Mouse (Mus musculus) stomach, embryonic 14.5 days (tissue): ENCODE data around the gene Man2b1. TPM values are rescaled to one million over a fixed set of nuclear protein-coding genes. Genes with fewer than 3 reads are reported as not detected.

Experiments
- ATAC-seq: fragments of 200-750 bp; cut with Nextera tagmentation; 2 replicates; pipeline ENCODE4 v1.8.0; 2017; ENCODE audit warnings: low read depth, moderate TSS enrichment; ENCODE audit not compliant: insufficient number of reproducible peaks, insufficient read depth, low FRiP score
- H3K27ac ChIP-seq: fragments of 300-500 bp; sonication (generic); 2 replicates; pipeline ENCODE4 v1.5.1; 2014; ENCODE audit warnings: mild to moderate bottlenecking, low read length, moderate library complexity, mixed read lengths
- H3K27me3 ChIP-seq: fragments of 300-500 bp; sonication (generic); 2 replicates; pipeline ENCODE4 v1.6.1; 2014; ENCODE audit warnings: low read length, control low read depth, mixed read lengths; ENCODE audit not compliant: control insufficient read depth, insufficient read depth
- H3K36me3 ChIP-seq: fragments of 300-500 bp; sonication (generic); 2 replicates; pipeline ENCODE4 v1.6.1; 2014; ENCODE audit warnings: mild to moderate bottlenecking, control low read depth, low read length, moderate library complexity, mixed read lengths; ENCODE audit not compliant: control insufficient read depth, insufficient read depth
- H3K4me1 ChIP-seq: fragments of 300-500 bp; sonication (generic); 2 replicates; pipeline ENCODE4 v1.6.1; 2014; ENCODE audit warnings: low read length, control low read depth, mixed read lengths; ENCODE audit not compliant: control insufficient read depth, insufficient read depth
- H3K4me2 ChIP-seq: fragments of 300-500 bp; sonication (generic); replicated peaks from 2 replicates; pipeline ENCODE4 v1.6.1; 2014; ENCODE audit warnings: low read depth, low read length, control low read depth
- H3K4me3 ChIP-seq: fragments of 300-500 bp; sonication (generic); 2 replicates; pipeline ENCODE4 v1.5.1; 2014; ENCODE audit warnings: low read depth, low read length, control low read depth
- H3K9ac ChIP-seq: fragments of 300-500 bp; sonication (generic); replicated peaks from 2 replicates; pipeline ENCODE4 v1.6.1; 2014; ENCODE audit warnings: low read depth, mild to moderate bottlenecking, control low read depth, low read length, moderate library complexity, mixed read lengths
- H3K9me3 ChIP-seq: fragments of 300-500 bp; sonication (generic); 2 replicates; pipeline ENCODE4 v1.6.1; 2016; ENCODE audit warnings: low read depth, low read length, control low read depth; ENCODE audit not compliant: control insufficient read depth
- WGBS: fragments of 180-500 bp; shearing (Covaris S2); extraction: QIAGEN DNeasy Blood & Tissue Kit; methylation state at CpG from one replicate; pipeline ENCODE4 v1.1.7; 2014; 5-methylcytosine and 5-hydroxymethylcytosine counted together
- polyA plus RNA-seq: library from polyadenylated mRNA; unstranded; fragments of >200 nt; fragmentation: Nextera tagmentation; extraction: Ambion mirVana; gene quantifications from 2 replicates; pipeline ENCODE4 v1.2.1, GENCODE M21; 2014

The Man2b1 gene
- polyA plus RNA-seq, 1 experiment from 2014 or later = 41.5 TPM

DNA sequence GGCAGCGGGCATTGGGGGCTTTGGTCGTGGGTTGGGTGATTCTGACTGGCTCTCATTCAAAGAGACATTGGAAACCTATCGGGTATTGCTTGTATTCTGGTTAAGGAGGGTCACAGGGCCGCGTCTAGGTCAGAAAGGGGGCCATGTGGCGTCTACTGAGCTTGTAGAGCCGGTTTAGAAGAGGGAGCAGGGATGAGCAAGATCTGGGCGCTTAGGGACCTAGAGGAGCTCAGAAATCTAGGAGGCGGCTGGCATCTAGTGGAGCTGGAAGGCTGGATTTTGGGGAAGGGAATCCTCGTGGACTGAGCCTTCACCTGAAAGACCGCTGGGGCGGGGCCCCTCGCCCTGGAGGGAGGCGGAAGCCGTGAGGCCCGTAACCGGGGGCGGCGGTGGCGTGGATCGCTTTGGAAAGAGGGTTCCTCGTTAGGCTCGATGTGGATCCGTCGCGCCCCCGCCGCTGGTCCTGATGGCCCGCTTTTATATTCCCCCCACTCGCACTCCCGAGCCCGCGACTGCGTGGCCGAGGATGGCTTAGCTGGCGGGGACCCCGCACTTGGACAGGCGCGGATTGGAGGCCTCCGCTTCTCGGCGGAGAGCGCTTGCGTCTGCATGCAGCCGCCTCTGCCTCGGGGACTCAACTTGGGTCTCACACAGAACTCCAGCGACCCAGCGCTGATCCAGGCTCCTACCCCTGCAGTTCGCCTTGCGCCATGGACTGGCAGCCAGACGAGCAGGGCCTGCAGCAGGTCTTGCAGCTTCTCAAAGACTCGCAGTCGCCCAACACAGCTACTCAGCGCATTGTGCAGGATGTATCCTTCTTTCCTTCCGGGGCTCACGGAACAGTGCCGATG is 45.2 kb upstream of the Man2b1 start:
- Histone ChIP-seq H3K27ac (peak overlapping the region; percentile 99), H3K4me3 (peak overlapping the region; percentile 84), H3K4me1 (peaks cover 17% of the 10 kb centered on the region), H3K27me3 (no peaks in the 10 kb centered on the region), H3K36me3 (peaks cover 27% of the 10 kb centered on the region), H3K9ac (peak overlapping the region; percentile 87), H3K9me3 (no peaks in the 10 kb centered on the region), H3K4me2 (peak overlapping the region; percentile 86)
- ATAC-seq = no peak; the same call in 1 of the 2 replicates
- WGBS = under 1% methylated on average over 54 of the region's 57 CpGs

GRCm38 (mm10) chr8:85043619-85044018 is 39.5 kb upstream of the Man2b1 start:
- Histone ChIP-seq H3K4me1 (peaks cover 5% of the 10 kb centered on the region; the same call in 1 of the 2 replicates), H3K9ac (no peak overlapping the region), H3K27ac (no peak overlapping the region), H3K4me3 (no peak overlapping the region), H3K4me2 (no peak overlapping the region), H3K9me3 (no peaks in the 10 kb centered on the region), H3K27me3 (no peaks in the 10 kb centered on the region), H3K36me3 (peaks cover 71% of the 10 kb centered on the region)
- ATAC-seq = no peak
- 92% methylated on average over 6 of the region's 6 CpGs for WGBS

DNA sequence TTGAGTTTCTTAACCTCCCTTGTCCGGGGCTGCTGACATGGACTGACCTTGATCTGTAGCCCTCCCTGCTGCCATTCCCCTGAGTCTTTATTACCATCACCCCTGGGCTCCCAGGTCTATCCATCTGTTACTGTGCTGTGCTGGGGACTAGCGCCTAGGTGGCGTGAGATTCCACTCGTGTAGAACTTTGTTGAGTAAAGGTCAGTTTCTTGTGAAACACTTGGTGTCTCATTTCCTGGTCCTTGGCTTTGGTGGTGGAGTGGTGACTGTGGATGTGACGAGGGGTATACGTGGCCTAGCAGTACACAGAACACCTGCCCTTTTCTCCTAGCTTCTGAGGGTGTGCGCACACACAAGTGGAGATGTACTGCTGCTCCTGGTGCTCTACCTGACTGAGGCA is 25.7 kb upstream of the Man2b1 start:
- Histone ChIP-seq H3K27me3 (no peaks in the 10 kb centered on the region), H3K27ac (no peak overlapping the region), H3K4me3 (no peak overlapping the region), H3K9ac (no peak overlapping the region), H3K4me2 (no peak overlapping the region), H3K9me3 (no peaks in the 10 kb centered on the region), H3K36me3 (peaks cover 46% of the 10 kb centered on the region), H3K4me1 (no peaks in the 10 kb centered on the region)
- 86% methylated on average over 7 of the region's 7 CpGs for WGBS
- no peak for ATAC-seq

- Histone ChIP-seq H3K4me2 (peak within 1 kb of the TSS; percentile 92), H3K9me3 (no peaks in the 10 kb centered on the region), H3K4me3 (peak within 1 kb of the TSS; percentile 82), H3K27ac (no peak within 1 kb of the TSS), H3K4me1 (no peaks in the 10 kb centered on the region), H3K27me3 (no peaks in the 10 kb centered on the region), H3K9ac (peak within 1 kb of the TSS; percentile 60; the same call in 1 of the 2 replicates), H3K36me3 (peaks cover 19% of the 10 kb centered on the region)
- ATAC-seq = peak; percentile 88
- WGBS = under 1% methylated on average over 52 of the region's 53 CpGs
Observed at GRCm38 (mm10) chr8:85059879-85060616, 23.0 kb upstream of the Man2b1 start, which contains the start of gene Fbxw9. Gene Fbxw9 (plus strand): TSS chr8:85060055.

- WGBS = 94% methylated on average over 4 of the region's 4 CpGs
Observed at GRCm38 (mm10) chr8:85062603-85063002, 20.5 kb upstream of the Man2b1 start.

GRCm38 (mm10) chr8:85065213-85065612 is 17.9 kb upstream of the Man2b1 start:
- H3K4me3 ChIP-seq = no peak overlapping the region
- ATAC-seq = no peak
- H3K9ac ChIP-seq = no peak overlapping the region
- H3K27me3 ChIP-seq = no peaks in the 10 kb centered on the region
- no peaks in the 10 kb centered on the region for H3K9me3 ChIP-seq
- WGBS = 41% methylated on average over 2 of the region's 2 CpGs
- H3K4me1 ChIP-seq = no peaks in the 10 kb centered on the region
- peaks cover 9% of the 10 kb centered on the region for H3K36me3 ChIP-seq
- no peak overlapping the region for H3K27ac ChIP-seq
- no peak overlapping the region for H3K4me2 ChIP-seq

More at GRCm38 (mm10) chr8:85062603-85063002, 20.5 kb upstream of the Man2b1 start:
- Histone ChIP-seq H3K4me1 (no peaks in the 10 kb centered on the region), H3K27ac (no peak overlapping the region), H3K27me3 (no peaks in the 10 kb centered on the region), H3K4me2 (no peak overlapping the region), H3K4me3 (no peak overlapping the region), H3K9me3 (no peaks in the 10 kb centered on the region), H3K9ac (no peak overlapping the region), H3K36me3 (peaks cover 9% of the 10 kb centered on the region)
- ATAC-seq = no peak

- H3K9ac ChIP-seq = no peak overlapping the region
- H3K27me3 ChIP-seq = no peaks in the 10 kb centered on the region
- no peak overlapping the region for H3K4me2 ChIP-seq
- ATAC-seq = no peak
- no peak overlapping the region for H3K4me3 ChIP-seq
- no peaks in the 10 kb centered on the region for H3K9me3 ChIP-seq
- H3K4me1 ChIP-seq = no peaks in the 10 kb centered on the region
- WGBS = 95% methylated on average over 2 of the region's 2 CpGs
- H3K27ac ChIP-seq = no peak overlapping the region
- H3K36me3 ChIP-seq = peaks cover 9% of the 10 kb centered on the region
Observed at GRCm38 (mm10) chr8:85067155-85067554, 15.9 kb upstream of the Man2b1 start.

- Histone ChIP-seq H3K36me3 (peaks cover 9% of the 10 kb centered on the region), H3K27ac (no peak within 1 kb of the TSS), H3K27me3 (no peaks in the 10 kb centered on the region), H3K4me2 (no peak within 1 kb of the TSS), H3K9me3 (no peaks in the 10 kb centered on the region), H3K4me3 (no peak within 1 kb of the TSS), H3K4me1 (peaks cover 4% of the 10 kb centered on the region; the same call in 1 of the 2 replicates), H3K9ac (no peak within 1 kb of the TSS)
- ATAC-seq = no peak
Observed at GRCm38 (mm10) chr8:85067982-85068381, 15.1 kb upstream of the Man2b1 start, which contains the start of gene Gm5741. Gene Gm5741 (minus strand): TSS chr8:85067982.
